Mouse (Mus musculus): Measurements from ENCODE around the gene Stx19.

The Stx19 gene

GRCm38 (mm10) chr16:62814491-62814890, at the start of gene Stx19:
Stx19 (plus strand) TSS chr16:62814676.
- no peak for DNase-seq (ENCODE audit: low read depth, low spot score)

DNA sequence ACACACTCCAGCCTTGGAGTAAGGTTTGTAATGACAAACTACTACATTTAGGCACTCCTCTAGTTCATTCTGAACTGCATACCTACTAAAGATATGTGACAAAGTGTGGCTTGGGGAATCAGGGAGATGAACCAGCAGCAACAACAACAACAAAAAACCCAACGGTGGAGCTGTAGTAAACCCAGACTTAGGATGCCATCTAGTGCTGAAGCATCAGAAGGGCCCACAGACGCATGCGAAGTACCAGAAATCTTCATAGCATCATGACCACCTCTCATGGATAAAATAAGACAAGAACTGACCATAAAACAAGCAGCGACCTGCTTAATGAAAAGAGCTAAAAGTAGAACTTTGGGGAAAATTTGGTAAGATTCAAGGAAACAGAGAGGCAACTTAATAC, 41.0 kb upstream of the Stx19 start:
- DNase-seq (ENCODE audit: low read depth, low spot score), result no peak

GRCm38 (mm10) chr16:62776034-62776433, 38.4 kb upstream of the Stx19 start:
- DNase-seq (ENCODE audit: low read depth, low spot score), result no peak

DNA sequence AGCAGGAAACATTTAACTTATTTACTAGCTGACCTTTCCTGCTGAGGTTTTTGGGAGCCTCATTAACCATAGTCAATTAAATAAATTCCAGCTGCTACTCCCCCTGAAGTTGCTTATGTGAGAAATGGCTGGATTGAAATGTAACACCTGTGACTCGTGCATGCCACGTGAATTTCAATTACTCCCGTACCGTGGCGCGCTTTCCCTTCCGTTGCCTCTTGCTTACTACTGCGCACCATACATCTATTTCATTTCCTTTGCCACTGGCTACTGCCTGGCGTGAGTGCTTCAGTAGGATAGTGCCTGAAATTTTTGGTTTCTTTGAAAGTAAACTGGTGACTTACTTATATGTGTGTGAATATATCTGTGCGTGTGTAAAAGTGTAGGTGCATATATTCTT, 36.2 kb upstream of the Stx19 start:
- DNase-seq (ENCODE audit: low read depth, low spot score), result no peak

DNA sequence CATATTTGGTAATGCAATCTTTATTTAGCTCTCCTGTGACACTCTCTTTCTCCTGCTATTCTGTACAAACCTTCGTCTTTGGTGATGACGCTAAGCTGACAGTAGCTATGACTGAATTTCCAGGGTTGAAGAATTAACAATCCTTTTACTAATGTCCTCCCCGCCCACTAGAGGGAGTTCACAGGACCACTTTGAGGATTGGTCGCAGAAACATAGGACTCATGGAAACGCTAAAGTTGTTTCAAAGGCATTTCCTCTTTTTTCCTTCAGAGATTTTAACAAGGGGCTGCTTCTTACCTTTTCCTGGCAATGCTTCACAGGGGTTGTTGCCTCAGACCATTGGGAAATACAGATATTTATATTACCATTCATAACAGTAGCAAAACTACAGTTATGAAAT, 32.2 kb upstream of the Stx19 start:
- peak; percentile 38 for DNase-seq (ENCODE audit: low read depth, low spot score)

DNA sequence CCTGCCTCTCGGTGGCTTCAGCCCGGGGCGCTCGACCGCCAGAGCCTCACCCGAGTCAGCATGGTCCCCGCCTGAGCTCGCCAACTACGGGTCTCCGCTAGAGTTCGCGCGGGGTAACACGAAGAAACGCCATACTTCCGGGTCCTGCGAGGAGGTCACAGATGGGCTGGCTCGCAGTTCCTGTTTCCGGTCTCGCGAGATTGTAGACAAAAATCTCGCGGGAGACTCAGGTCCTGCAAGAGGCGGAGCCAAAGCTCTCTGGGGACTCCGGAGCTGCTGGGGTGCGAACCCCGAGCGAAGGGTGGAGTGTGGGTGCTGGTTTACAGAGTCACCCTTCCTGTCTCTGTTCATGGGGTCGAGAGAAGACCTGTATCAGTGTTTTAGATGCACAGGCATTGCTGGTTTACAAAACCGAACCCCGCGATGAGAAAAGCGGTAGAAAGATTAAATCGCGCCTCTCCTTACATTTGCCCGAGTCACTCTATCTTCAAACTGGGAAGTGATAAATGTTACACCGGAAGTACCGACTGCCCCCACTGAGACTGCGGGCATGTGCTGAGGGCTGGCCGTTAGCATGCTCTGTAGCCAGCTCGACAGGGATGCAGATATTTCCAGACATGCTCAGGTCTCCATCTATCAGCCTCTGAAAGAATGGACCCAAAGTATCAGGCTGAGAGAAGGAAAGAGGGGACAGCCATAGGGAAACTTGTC, 27.7 kb upstream of the Stx19 start, which contains the start of gene Nsun3:
Gene Nsun3, minus strand, starts transcription at position 198 of the 711 bp plus-strand sequence.
- peak; percentile 97 for DNase-seq (ENCODE audit: low read depth, low spot score)

DNA sequence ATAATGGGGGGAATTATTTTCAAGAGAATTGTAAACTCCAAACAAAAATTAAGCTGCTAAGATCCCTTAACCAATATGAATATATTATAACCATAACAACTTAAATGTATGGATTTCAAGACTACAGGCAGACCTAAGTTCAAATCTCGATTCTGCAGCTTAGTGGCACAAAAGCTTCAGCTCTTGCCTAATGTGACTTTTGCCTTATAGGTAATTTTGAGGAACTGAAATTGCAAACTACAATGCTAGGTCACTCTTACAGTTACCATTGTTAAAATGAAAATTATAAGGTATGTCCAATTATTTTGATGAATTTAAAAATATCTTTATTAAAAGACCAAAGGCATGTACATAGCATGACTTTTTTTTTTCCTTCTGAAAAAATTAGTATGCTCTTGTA, 17.9 kb upstream of the Stx19 start:
- no peak for DNase-seq (ENCODE audit: low read depth, low spot score)

DNA sequence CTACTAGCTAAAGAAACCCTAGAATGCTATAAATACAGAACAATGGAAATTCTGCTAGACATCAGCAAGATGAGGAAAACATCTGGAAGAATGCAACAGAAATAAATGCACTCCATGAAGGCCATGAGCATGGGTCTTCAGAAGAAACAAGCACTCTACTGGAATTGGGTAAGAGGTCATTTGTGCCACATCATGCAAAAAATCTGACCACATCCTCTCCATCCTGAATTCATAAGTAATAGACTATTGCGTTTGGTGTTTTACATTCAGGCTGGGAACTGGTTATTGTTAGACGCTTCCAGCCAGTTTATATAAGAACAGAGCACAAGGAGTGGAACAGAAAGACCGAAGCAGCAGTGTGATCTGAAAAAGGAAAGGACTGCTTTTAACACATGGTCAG, 15.7 kb upstream of the Stx19 start:
- DNase-seq (ENCODE audit: low read depth, low spot score), result no peak

GRCm38 (mm10) chr16:62799426-62799825, 15.1 kb upstream of the Stx19 start:
- no peak for DNase-seq (ENCODE audit: low read depth, low spot score)

DNA sequence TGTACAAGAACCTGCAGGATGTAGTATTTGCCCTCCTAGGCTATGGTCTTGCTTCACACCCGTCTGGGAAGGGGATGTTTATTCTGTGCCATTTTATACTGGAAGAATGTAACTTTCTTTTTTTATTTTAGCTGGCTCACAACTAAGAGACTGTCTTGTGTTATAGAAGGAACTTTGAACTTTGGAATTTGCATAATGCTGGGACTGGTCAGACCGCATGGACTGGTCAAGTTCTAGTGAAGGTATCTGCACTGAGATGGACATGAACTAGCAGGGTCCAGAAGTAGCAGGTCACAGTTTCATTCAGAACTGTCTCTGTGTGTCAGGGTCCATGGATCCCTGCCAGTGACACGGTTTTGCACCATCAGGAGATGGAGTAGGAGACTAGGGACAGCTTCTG, 14.6 kb upstream of the Stx19 start:
- no peak for DNase-seq (ENCODE audit: low read depth, low spot score)

DNA sequence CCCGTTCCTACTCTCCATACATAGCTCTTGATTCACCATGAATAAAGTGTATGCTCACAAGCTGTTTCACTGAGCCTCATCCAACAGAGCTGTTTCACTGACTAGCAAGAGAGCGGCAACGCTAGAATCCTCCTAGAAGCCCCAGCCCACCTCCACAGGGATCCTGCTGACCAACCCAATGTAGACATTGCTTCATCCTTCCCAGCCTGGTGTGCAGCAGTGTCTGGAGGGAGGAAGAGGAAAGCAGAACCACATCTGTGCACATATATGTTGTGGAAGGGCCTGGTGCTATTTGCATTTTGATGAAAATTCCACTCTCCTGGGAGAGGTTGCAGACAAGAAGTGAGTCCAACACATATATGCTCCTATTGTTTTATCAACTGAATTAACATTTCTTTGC, 9.9 kb upstream of the Stx19 start:
- DNase-seq (ENCODE audit: low read depth, low spot score), result no peak

- no peak for DNase-seq (ENCODE audit: low read depth, low spot score)
These were observed 7.1 kb upstream of the Stx19 start for GRCm38 (mm10) chr16:62807249-62807979.

GRCm38 (mm10) chr16:62810855-62811254, 3.6 kb upstream of the Stx19 start:
- no peak for DNase-seq (ENCODE audit: low read depth, low spot score)

GRCm38 (mm10) chr16:62813790-62814189, 686 bp upstream of the Stx19 start:
- no peak for DNase-seq (ENCODE audit: low read depth, low spot score)

DNA sequence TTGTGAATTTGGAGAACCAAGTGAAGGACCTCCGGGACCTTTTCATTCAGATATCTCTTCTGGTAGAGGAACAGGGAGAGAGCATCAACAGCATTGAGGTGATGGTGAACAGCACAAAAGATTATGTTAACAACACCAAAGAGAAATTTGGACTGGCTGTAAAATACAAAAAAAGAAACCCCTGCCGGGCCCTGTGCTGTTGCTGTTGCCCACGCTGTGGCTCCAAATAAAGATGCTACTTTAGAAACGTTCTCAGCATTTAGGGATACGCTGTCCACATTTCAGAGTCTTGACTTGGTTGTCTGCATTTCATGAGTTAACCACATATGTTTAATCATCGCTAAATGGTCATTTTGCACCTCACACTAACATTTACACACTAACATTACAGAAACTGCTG, 8.0 kb downstream of the Stx19 start:
- DNase-seq (ENCODE audit: low read depth, low spot score), result no peak

DNA sequence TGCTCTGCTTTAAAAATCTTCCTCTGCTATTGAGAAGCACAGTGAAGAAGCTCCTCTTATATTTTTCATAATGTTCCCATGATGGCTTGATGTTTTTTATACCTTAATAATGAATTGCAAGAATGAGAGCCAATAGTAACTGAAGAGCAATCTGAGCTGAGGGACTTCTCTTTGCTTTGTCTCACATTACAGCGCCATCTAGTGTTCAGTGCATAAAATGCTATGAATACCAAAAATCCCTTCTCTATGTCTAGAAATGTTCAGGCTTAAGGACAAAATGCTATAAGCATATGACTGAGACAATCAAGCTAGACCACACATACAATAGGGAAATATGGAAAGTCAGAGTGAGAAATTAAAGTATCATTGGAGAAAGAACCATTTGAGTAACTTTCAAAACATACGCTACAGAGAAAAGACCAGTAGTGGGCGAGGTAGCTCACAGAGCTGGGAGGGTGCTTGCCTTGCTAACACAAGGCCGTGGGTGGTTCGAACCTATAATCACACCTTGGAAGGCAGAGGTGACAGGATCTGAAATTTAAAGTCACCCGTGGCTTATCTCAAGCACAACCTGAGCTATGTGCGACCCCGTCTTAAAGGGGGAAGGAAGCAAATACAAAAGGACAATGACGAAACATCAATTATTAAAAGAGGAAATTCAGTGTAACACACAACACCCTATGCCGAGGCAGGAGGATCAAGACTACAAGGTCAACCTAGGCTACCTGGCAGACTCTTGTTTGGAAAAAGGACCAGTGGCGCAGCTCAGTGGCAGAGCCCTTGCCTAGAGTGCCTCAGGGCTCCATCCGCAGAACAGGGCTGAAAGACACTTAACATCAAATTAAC, 11.9 kb downstream of the Stx19 start:
- peak; percentile 54 for DNase-seq (ENCODE audit: low read depth, low spot score)

DNA sequence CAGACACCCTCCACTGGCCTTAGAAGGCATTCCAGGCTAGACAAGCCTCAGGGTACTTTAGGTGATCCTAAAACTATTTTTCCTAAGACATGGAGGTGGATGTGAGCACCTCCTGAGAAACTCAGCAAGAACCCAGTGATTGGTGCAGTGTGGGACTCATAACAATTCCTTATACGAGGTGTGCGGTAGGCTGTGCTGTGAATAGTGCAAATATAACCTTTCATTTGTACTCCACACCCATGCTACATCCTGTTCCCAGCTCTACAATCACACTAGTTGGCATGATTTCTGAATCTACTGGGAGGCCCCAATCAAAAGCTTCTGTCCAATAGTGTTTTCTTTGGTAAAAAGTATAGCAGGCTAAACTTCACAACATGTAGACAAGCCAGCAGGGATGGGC, 17.6 kb downstream of the Stx19 start:
- no peak for DNase-seq (ENCODE audit: low read depth, low spot score)

DNA sequence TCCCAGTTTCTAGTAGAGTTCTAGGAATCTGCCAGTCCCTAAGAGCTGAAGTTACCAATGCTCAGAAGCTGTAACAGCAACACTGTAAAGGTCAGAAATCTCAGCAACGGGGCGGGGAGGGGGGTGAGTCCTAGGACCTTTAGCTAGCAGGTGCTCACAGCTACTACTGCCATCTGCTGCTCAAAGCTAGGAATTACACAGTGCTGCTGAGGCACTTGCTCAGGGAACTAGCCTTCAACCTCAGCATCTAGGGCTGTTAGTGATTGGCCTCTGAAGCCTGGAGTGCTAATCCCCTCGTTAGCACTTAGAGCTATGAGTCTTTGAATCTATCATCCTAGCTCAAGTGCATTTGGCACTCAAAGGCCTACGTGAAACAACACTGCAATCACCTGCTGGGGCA, 18.0 kb downstream of the Stx19 start:
- peak; percentile 78 for DNase-seq (ENCODE audit: low read depth, low spot score)

GRCm38 (mm10) chr16:62834016-62834735, 19.7 kb downstream of the Stx19 start:
- no peak for DNase-seq (ENCODE audit: low read depth, low spot score)

GRCm38 (mm10) chr16:62845341-62845740, 30.9 kb downstream of the Stx19 start:
- DNase-seq (ENCODE audit: low read depth, low spot score), result no peak

DNA sequence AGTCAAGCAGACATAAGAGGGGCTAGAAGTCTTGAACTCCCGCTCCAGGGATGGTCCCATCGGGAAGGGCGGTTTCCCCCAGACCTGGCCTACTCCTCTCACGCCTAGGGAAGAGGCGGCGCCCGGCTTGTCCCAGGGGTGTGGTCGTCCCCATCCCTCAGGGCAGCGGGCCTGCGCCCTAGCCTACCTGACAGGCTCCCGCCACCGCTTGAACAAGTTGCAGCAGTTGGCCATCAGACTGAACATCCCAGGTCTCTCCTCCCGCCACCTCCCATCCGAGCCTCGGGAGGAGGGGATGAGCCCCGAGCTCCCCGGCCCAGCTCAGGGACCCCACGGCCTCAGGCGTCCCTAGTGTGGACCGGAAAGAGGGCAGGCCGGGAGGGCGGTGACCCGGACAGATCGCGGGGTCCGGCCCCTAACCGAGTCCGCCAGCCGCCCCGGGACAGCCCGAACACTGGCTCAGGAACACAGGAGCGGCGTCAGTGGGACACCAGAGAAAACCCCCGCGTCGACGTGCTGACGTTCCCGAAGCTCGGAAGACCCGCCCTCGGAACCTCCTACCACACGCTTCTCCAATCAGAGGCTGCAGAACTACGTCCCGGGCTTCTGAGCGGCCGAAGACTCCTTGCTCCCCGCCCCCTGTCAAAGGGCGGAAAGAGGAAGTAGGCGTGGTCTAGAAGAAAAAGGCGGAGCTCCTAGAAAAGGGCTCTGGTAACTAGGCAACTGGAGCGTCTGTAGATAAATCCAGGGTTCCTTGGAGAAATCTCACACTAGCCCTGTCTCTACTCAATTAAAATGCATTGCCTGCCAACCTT, 32.2 kb downstream of the Stx19 start, which contains the start of gene Arl13b:
Gene Arl13b, minus strand, starts transcription at position 543 of the 815 bp plus-strand sequence.
- DNase-seq (ENCODE audit: low read depth, low spot score), result peak; percentile 97
